Mouse (Mus musculus) limb, embryonic 15.5 days (tissue): ENCODE measurements around the gene Peli1. TPM values are rescaled to one million over a fixed set of nuclear protein-coding genes. Genes with fewer than 3 reads are reported as not detected.
"Not testable (repeated sequence)": the region's sequence is repeated elsewhere in the genome, so short reads cannot be mapped to it uniquely, and the experiment has no call there.

Experiments
- ATAC-seq: fragments of 200-750 bp; cut with Nextera tagmentation; 2 replicates; pipeline ENCODE4 v1.8.0; 2017; ENCODE audit warnings: low read depth, moderate TSS enrichment; ENCODE audit not compliant: insufficient number of reproducible peaks, low FRiP score, low TSS enrichment
- H3K27ac ChIP-seq: fragments of 300-500 bp; sonication (generic); 2 replicates; pipeline ENCODE4 v1.5.1; 2015; ENCODE audit warnings: moderate library complexity, mild to moderate bottlenecking, inconsistent platforms
- H3K27me3 ChIP-seq: fragments of 300-500 bp; sonication (generic); 2 replicates; pipeline ENCODE4 v1.6.1; 2015; ENCODE audit warnings: inconsistent platforms
- H3K36me3 ChIP-seq: fragments of 300-500 bp; sonication (generic); 2 replicates; pipeline ENCODE4 v1.6.1; 2015; ENCODE audit warnings: inconsistent platforms
- H3K4me1 ChIP-seq: fragments of 300-500 bp; sonication (generic); 2 replicates; pipeline ENCODE4 v1.6.1; 2015; ENCODE audit warnings: inconsistent platforms
- H3K4me2 ChIP-seq: fragments of 300-500 bp; sonication (generic); 2 replicates; pipeline ENCODE4 v1.6.1; 2015; ENCODE audit warnings: mild to moderate bottlenecking, inconsistent platforms
- H3K4me3 ChIP-seq: fragments of 300-500 bp; sonication (generic); 2 replicates; pipeline ENCODE4 v1.5.1; 2015; ENCODE audit warnings: mild to moderate bottlenecking, inconsistent platforms
- H3K9ac ChIP-seq: fragments of 300-500 bp; sonication (generic); 2 replicates; pipeline ENCODE4 v1.6.1; 2015; ENCODE audit warnings: inconsistent platforms
- H3K9me3 ChIP-seq: fragments of 300-500 bp; sonication (generic); 2 replicates; pipeline ENCODE4 v1.6.1; 2016; ENCODE audit warnings: inconsistent platforms
- WGBS: fragments of 180-500 bp; shearing (Covaris S2); methylation state at CpG from one replicate; pipeline ENCODE4 v1.1.7; 2015; 5-methylcytosine and 5-hydroxymethylcytosine counted together
- polyA plus RNA-seq: library from polyadenylated mRNA; unstranded; fragments of >200 nt; fragmentation: Nextera tagmentation; extraction: Ambion mirVana; gene quantifications from 2 replicates; pipeline ENCODE4 v1.2.1, GENCODE M21; 2015

Gene Peli1
- polyA plus RNA-seq, 1 experiment from 2014 or later = 38.5 TPM

DNA sequence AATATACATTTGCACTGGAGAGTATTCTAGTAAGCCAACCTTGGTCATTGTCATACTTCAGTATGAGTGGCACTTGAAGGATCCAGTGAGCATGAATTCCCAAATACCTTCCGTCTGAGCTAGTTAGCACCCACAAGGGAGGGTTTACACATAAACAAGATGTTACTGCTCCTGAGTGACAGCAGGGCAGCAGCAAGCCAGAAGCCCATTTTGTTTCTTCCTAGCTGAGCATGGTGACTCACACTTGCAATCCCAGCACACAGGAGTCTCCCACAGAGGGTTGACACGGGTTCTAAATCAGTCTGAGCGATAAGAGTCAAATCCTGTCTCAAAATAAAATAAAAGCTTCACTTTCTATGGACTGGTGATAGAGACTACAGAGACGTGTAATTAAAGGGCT lies 66.5 kb downstream of the Peli1 start:
- Histone ChIP-seq H3K36me3 (peaks cover 11% of the 10 kb centered on the region; the same call in 1 of the 2 replicates), H3K4me2 (no peak overlapping the region), H3K27ac (no peak overlapping the region), H3K4me3 (no peak overlapping the region), H3K4me1 (0 out of 2 replicates have a peak, but pooled peaks cover 2% of the 10 kb centered on the region), H3K27me3 (no peaks in the 10 kb centered on the region), H3K9ac (no peak overlapping the region), H3K9me3 (no peaks in the 10 kb centered on the region)
- ATAC-seq = no peak
- 67% methylated on average over 4 of the region's 4 CpGs for WGBS

DNA sequence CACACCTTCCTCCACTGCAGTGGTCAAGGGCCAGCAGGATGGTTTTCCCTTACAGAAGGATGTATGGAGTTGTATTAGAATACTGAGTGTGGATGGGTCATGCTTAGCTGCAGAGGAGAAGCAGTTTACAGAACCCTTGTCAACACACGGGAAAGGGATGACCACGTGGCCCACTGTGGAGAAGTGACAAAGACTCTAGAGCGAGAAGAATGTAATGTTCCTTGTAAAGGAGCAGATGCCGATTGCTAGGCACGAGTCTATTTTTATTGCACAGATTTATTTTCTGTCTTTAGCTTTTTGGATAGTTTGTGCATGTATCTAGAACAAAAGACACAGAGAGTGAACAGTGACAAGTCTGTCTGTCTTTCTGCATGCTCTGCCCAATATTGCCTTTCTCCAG lies 71.0 kb downstream of the Peli1 start:
- Histone ChIP-seq H3K27ac (no peak overlapping the region), H3K27me3 (no peaks in the 10 kb centered on the region), H3K4me3 (no peak overlapping the region), H3K36me3 (no peaks in the 10 kb centered on the region), H3K4me2 (no peak overlapping the region), H3K9ac (no peak overlapping the region), H3K4me1 (peaks cover 10% of the 10 kb centered on the region), H3K9me3 (no peaks in the 10 kb centered on the region)
- 72% methylated on average over 5 of the region's 5 CpGs for WGBS
- ATAC-seq = no peak

DNA sequence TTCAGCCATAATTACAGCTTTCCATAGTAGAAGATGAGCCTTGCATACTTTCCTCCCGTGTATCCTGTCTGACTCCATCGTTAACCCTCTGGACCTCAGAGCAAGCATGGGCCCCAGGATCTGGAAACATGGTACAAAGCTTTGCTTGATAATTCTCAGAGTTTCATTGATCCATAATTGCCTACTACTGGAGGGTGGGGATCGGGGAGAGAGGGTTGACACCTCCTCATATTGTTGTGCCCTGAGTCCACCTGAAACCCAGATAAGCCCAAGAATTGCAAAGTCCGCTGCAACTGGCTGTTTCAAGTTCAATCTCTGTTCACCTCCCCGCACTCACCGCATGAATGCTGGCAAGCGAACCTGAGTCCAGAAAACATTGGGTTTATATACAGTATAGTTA lies 72.1 kb downstream of the Peli1 start:
- no peak overlapping the region for H3K4me2 ChIP-seq
- no peak overlapping the region for H3K27ac ChIP-seq
- ATAC-seq = no peak
- no peak overlapping the region for H3K9ac ChIP-seq
- no peaks in the 10 kb centered on the region for H3K27me3 ChIP-seq
- WGBS = 52% methylated on average over 7 of the region's 7 CpGs
- peaks cover 10% of the 10 kb centered on the region for H3K4me1 ChIP-seq
- H3K9me3 ChIP-seq = no peaks in the 10 kb centered on the region
- no peaks in the 10 kb centered on the region for H3K36me3 ChIP-seq
- H3K4me3 ChIP-seq = no peak overlapping the region

DNA sequence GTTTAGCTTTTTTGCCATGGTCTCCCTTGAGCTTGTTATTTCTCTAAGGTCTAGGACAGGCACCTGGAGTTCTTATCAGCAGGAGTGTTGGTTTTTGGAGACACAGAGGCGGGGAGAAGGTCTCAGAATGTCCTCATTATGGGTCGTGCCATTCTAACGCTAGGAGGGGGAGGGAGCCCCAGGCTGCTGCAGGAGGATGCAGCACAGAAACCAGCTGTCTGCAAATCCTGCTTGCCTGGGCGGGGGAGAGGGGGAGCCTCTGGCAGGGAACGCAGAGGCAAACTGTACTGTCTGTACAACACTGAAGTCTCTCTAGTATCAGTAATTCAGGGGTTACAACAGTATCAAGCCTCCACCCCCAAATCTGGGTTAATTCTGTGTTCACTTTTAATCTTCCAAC lies 72.6 kb downstream of the Peli1 start:
- no peak overlapping the region for H3K4me3 ChIP-seq
- no peaks in the 10 kb centered on the region for H3K36me3 ChIP-seq
- H3K27ac ChIP-seq = no peak overlapping the region
- no peak overlapping the region for H3K4me2 ChIP-seq
- H3K9ac ChIP-seq = no peak overlapping the region
- 12% methylated on average over 5 of the region's 5 CpGs for WGBS
- ATAC-seq = no peak
- H3K27me3 ChIP-seq = no peaks in the 10 kb centered on the region
- no peaks in the 10 kb centered on the region for H3K9me3 ChIP-seq
- peaks cover 10% of the 10 kb centered on the region for H3K4me1 ChIP-seq

DNA sequence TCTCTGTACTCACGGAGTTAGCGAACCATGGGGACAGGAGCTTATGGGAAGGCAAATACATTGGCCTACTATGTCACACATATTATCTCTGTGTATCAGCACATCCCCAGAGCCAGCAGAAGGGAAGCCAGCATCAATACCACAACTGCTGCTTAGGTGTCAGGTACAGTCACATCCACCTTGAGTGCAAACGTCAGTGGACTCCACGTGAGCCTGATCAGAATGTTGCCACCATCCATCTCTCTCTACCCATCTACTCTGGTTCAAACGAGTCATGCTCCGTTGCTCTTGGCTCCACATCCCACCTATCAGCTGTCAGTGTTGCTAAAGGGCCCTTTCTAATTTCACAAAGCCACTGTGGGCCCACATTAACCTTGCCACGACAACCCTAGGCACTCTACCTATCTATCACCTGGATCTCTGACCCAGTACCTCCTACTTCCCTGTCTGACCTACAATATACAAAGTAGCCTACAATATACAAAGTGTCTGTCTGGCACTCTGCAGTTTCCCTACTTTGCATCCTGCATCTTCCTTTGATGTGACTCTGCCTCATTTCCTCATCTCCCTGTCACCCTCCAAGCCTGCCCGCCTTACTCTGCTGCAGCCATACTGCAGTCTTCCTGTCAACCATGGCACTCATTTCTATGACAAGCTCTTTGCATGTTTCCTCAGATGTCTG lies 73.4 kb downstream of the Peli1 start:
- ATAC-seq = no peak
- H3K9me3 ChIP-seq = no peaks in the 10 kb centered on the region

DNA sequence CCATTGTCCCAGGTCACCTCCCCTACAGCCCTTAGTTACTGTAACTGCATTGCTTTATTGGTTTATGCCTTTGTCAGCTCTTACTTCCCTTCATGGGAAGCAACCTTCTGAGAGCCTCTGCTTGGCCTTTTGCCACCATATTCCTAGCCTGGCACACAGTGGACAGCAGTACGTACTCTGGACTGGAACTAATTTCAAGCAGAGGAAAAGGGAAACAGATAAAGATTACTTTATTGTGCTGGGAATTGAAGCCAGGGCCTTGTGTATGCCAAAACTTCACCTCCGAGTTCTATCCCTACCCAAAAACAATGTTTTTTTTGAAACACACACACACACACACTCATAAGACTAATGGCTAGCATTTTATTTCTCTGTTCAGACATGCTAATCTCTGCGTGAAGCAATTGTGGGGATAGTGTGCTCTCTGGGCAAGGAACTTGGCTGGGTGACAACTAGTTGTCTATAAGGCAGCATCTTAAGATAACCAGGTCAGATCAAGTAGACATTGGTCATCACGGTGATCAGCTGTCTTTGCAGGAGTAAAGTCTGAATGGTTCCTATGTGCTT lies 74.0 kb downstream of the Peli1 start:
- no peaks in the 10 kb centered on the region for H3K36me3 ChIP-seq
- H3K4me3 ChIP-seq = no peak overlapping the region
- H3K27ac ChIP-seq = no peak overlapping the region
- ATAC-seq = no peak
- no peaks in the 10 kb centered on the region for H3K27me3 ChIP-seq
- H3K4me1 ChIP-seq = peaks cover 10% of the 10 kb centered on the region
- H3K4me2 ChIP-seq = no peak overlapping the region
- 63% methylated on average over 4 of the region's 4 CpGs for WGBS
- H3K9me3 ChIP-seq = no peaks in the 10 kb centered on the region
- no peak overlapping the region for H3K9ac ChIP-seq

More for the DNA sequence above, 73.4 kb downstream of the Peli1 start:
- Histone ChIP-seq H3K4me2 (no peak overlapping the region), H3K27me3 (no peaks in the 10 kb centered on the region), H3K36me3 (no peaks in the 10 kb centered on the region), H3K9ac (no peak overlapping the region), H3K4me1 (peaks cover 10% of the 10 kb centered on the region), H3K27ac (no peak overlapping the region), H3K4me3 (no peak overlapping the region)
- WGBS = 62% methylated on average over 8 of the region's 8 CpGs

DNA sequence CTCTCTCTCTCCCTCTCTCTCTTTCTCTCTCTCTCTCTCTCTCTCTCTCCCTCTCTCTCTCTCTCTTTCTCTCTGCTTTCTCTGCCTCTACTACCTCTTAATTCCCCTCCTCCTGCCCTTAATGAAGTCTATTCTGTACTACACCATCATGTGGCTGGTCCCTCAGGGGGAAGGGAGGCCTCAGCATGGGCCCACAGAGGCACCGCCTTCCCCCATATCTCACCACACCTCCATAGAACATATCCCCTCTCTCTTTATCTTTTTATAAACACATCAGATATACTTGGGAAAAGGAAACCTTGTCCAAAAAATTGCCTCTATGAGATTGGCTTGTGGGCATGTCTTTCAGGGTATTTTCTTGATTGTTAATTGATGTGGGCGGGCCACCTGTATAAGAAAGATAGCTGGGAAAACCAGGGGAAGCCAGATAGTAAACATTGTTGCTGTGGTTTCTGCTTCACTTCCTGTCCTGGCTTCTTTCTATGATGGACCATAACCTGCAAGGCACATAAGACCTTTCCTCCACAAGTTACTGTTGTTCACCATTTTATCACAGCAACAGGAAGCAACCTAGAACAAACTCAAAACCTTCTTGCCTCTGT lies 75.5 kb downstream of the Peli1 start:
- Histone ChIP-seq H3K4me3 (no peak overlapping the region), H3K9ac (no peak overlapping the region), H3K27ac (no peak overlapping the region), H3K36me3 (no peaks in the 10 kb centered on the region), H3K4me2 (no peak overlapping the region), H3K27me3 (no peaks in the 10 kb centered on the region), H3K4me1 (peaks cover 10% of the 10 kb centered on the region), H3K9me3 (no peaks in the 10 kb centered on the region)
- WGBS = 100% methylated on average over 2 of the region's 2 CpGs
- no peak for ATAC-seq

DNA sequence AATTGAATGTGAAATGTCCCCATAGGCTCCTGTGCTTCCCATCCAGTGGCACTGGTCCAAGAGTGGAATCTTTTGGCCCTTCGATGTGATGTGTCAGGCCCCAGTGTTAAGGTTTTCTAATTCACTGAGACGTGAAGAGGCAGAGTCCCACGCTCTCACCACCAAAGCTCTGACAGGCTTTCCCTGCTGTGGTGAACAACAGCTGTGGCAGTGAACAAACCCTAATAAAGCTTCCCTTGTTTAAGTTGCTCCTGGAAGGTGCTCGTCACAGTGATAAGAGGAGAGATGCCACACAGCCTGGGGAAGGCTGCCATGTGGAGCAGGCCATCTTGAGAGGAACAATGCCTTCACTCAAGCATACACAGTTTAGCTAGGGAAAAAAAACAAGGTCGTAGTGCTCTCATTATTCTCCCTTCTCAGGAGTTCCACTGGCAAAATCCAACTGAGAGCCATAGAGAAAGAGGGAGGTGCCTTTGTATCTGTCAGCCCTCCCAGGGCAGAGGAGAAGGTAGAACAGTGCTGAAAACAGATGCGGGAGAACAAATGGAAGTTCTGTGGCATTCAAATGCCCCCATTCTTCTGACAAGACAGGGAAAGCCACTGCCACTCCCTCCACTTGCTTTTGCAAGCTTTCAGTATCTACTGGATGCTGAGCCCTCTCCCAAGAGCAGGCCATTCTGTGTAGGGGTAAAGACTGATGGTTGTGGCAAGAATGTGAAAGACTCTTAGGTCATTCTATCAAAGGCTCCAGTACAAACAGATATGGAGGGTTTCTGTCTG lies 77.9 kb downstream of the Peli1 start:
- 73% methylated on average over 6 of the region's 6 CpGs for WGBS
- no peak overlapping the region for H3K9ac ChIP-seq
- no peak overlapping the region for H3K4me2 ChIP-seq
- H3K27ac ChIP-seq = no peak overlapping the region
- no peak overlapping the region for H3K4me3 ChIP-seq
- no peak for ATAC-seq
- H3K4me1 ChIP-seq = 0 out of 2 replicates have a peak, but pooled peaks cover 4% of the 10 kb centered on the region
- H3K9me3 ChIP-seq = no peaks in the 10 kb centered on the region
- H3K27me3 ChIP-seq = no peaks in the 10 kb centered on the region
- no peaks in the 10 kb centered on the region for H3K36me3 ChIP-seq

DNA sequence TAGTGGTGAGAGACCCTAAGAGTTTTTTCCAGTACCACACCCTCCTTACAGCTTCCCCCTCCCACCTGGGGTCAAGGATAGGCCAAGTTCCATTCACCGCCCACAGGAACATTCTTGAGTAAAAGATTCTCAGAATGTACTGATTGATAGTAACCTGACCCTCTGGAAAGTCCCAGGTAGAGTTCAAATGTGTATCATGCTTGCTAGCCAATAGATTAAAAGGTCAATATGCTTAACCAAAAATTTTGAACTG lies 78.4 kb downstream of the Peli1 start:
- not testable (repeated sequence) for H3K9ac ChIP-seq, H3K27ac ChIP-seq, H3K4me1 ChIP-seq, H3K4me2 ChIP-seq, ATAC-seq, H3K36me3 ChIP-seq, H3K27me3 ChIP-seq, H3K9me3 ChIP-seq, H3K4me3 ChIP-seq
- 82% methylated on average over 1 of the region's 1 CpGs for WGBS

DNA sequence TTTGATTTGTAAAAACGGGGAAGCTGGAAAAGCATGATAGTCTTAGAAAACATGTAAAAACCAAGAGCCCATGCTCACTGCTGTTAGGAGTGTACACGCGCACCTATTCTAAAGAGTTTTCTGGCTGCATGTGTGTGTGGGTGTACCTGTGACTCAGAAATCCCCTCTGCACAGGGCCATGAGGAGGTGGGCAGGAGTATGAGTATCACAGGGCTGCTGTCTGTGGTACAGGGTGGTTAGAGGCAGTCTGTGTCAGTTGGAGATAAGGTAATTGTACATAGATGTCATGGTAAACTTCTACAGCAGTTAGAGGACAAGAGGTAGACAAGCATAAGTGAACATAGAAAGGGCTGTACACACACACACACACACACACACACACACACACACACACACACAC lies 81.2 kb downstream of the Peli1 start:
- Histone ChIP-seq H3K4me2 (no peak overlapping the region), H3K9me3 (no peaks in the 10 kb centered on the region), H3K4me3 (no peak overlapping the region), H3K27me3 (no peaks in the 10 kb centered on the region), H3K36me3 (no peaks in the 10 kb centered on the region), H3K4me1 (no peaks in the 10 kb centered on the region), H3K27ac (no peak overlapping the region), H3K9ac (no peak overlapping the region)
- ATAC-seq = no peak
- 88% methylated on average over 3 of the region's 3 CpGs for WGBS

DNA sequence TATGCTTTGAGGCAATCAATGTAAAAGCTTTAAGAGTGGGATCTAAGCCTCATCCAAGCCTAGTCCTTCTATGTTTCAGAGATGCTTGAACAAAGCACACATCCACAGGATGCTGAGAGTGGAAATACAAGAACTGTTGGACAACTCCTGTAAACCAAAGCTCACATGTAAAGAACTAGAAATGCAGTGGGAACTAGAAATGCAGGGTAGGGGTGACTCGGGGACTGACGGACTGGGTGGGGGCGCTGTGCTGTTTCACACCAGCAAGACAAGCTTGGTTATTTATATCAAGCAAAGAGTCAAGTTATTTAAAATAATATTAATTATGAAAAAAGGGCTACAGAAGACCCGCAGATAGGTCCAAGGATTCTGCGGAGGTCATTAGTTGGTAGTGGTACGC lies 82.8 kb downstream of the Peli1 start:
- no peaks in the 10 kb centered on the region for H3K27me3 ChIP-seq
- H3K4me1 ChIP-seq = no peaks in the 10 kb centered on the region
- no peaks in the 10 kb centered on the region for H3K36me3 ChIP-seq
- no peak overlapping the region for H3K27ac ChIP-seq
- no peak overlapping the region for H3K9ac ChIP-seq
- H3K4me2 ChIP-seq = no peak overlapping the region
- no peak for ATAC-seq
- H3K4me3 ChIP-seq = no peak overlapping the region
- 87% methylated on average over 6 of the region's 6 CpGs for WGBS
- no peaks in the 10 kb centered on the region for H3K9me3 ChIP-seq

DNA sequence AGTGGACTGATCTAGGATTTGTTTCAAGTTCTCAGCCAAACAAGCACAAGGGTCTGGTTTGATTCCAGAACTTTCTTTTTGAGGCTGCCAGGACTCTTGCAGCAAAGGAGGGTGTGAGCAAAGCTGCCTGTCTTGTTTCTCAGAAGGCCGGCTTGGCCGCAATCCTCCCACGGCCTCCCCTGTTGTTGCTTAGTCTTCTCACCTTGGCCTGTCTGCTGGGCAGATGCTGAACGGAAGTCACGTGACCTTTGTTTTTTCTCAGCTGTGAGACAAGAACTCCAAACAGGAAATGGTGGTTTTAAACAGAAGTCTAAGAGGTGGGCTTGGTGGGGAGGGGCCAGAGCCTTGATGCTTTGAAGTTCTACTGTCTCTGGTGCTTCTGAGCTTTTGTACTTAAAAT lies 83.3 kb downstream of the Peli1 start:
- Histone ChIP-seq H3K27ac (no peak overlapping the region), H3K36me3 (no peaks in the 10 kb centered on the region), H3K4me3 (no peak overlapping the region), H3K4me1 (no peaks in the 10 kb centered on the region), H3K4me2 (no peak overlapping the region), H3K9ac (no peak overlapping the region), H3K27me3 (no peaks in the 10 kb centered on the region), H3K9me3 (no peaks in the 10 kb centered on the region)
- WGBS = 23% methylated on average over 5 of the region's 5 CpGs
- ATAC-seq = no peak
